Mouse (Mus musculus): ENCODE measurements at regions not wholly inside any gene's neighbourhood (a gene's known extent, or its start where the extent isn't known, plus 50 kb on each side); places are given as distances from the start of the nearest gene placed in this dataset.

- ATAC-seq (replicated peaks): no peak
- Histone ChIP-seq H3K9me3 (no peaks in the 10 kb centered on the region), H3K27me3 (replicated peaks) (no peaks in the 10 kb centered on the region), H3K4me3 (no peak overlapping the region), H3K9ac (no peak overlapping the region), H3K4me1 (peaks cover 9% of the 10 kb centered on the region), H3K4me2 (no peak overlapping the region), H3K36me3 (replicated peaks) (no peaks in the 10 kb centered on the region), H3K27ac (no peak overlapping the region)
- 84% methylated on average over 3 of the region's 3 CpGs for WGBS
Observed at GRCm38 (mm10) chr13:42403231-42404020, 102.2 kb downstream of the Edn1 start.

GRCm38 (mm10) chr13:42412652-42413282 lies 111.5 kb downstream of the Edn1 start:
- no peak overlapping the region for H3K9ac ChIP-seq
- no peaks in the 10 kb centered on the region for H3K9me3 ChIP-seq
- no peaks in the 10 kb centered on the region for H3K4me1 ChIP-seq
- no peaks in the 10 kb centered on the region for H3K27me3 ChIP-seq (replicated peaks)
- H3K4me2 ChIP-seq: no peak overlapping the region
- H3K36me3 ChIP-seq (replicated peaks): no peaks in the 10 kb centered on the region
- no peak overlapping the region for H3K4me3 ChIP-seq
- no peak for ATAC-seq (replicated peaks)
- no peak overlapping the region for H3K27ac ChIP-seq
- 86% methylated on average over 1 of the region's 1 CpGs for WGBS

GRCm38 (mm10) chr13:42446921-42447320 lies 145.6 kb downstream of the Edn1 start:
- H3K4me2 ChIP-seq: no peak overlapping the region
- no peak for ATAC-seq (replicated peaks)
- H3K4me3 ChIP-seq: no peak overlapping the region
- H3K27ac ChIP-seq: no peak overlapping the region
- no peaks in the 10 kb centered on the region for H3K36me3 ChIP-seq (replicated peaks)
- no peaks in the 10 kb centered on the region for H3K9me3 ChIP-seq
- no peak overlapping the region for H3K9ac ChIP-seq
- WGBS: 21% methylated on average over 1 of the region's 1 CpGs
- no peaks in the 10 kb centered on the region for H3K4me1 ChIP-seq
- no peaks in the 10 kb centered on the region for H3K27me3 ChIP-seq (replicated peaks)

- Histone ChIP-seq H3K27ac (no peak overlapping the region), H3K4me3 (no peak overlapping the region), H3K27me3 (replicated peaks) (no peaks in the 10 kb centered on the region), H3K36me3 (replicated peaks) (no peaks in the 10 kb centered on the region), H3K4me2 (no peak overlapping the region), H3K9me3 (no peaks in the 10 kb centered on the region), H3K9ac (no peak overlapping the region), H3K4me1 (no peaks in the 10 kb centered on the region)
- ATAC-seq (replicated peaks): no peak
- WGBS: 66% methylated on average over 5 of the region's 5 CpGs
Observed at GRCm38 (mm10) chr13:42453665-42454064, 152.4 kb downstream of the Edn1 start.

- no peak for ATAC-seq (replicated peaks)
- no peak overlapping the region for H3K9ac ChIP-seq
- H3K4me3 ChIP-seq: no peak overlapping the region
- no peaks in the 10 kb centered on the region for H3K27me3 ChIP-seq (replicated peaks)
- H3K4me1 ChIP-seq: no peaks in the 10 kb centered on the region
- no peaks in the 10 kb centered on the region for H3K9me3 ChIP-seq
- no peaks in the 10 kb centered on the region for H3K36me3 ChIP-seq (replicated peaks)
- H3K27ac ChIP-seq: no peak overlapping the region
- 64% methylated on average over 3 of the region's 3 CpGs for WGBS
- H3K4me2 ChIP-seq: no peak overlapping the region
Observed at GRCm38 (mm10) chr13:42459892-42460291, 158.6 kb downstream of the Edn1 start.

GRCm38 (mm10) chr13:42478825-42479224 lies 177.5 kb downstream of the Edn1 start:
- Histone ChIP-seq H3K4me2 (no peak overlapping the region), H3K27ac (no peak overlapping the region), H3K4me3 (no peak overlapping the region), H3K27me3 (replicated peaks) (no peaks in the 10 kb centered on the region; the same call in 1 of the 2 replicates), H3K9me3 (no peaks in the 10 kb centered on the region), H3K36me3 (replicated peaks) (no peaks in the 10 kb centered on the region), H3K9ac (no peak overlapping the region), H3K4me1 (no peaks in the 10 kb centered on the region)
- no peak for ATAC-seq (replicated peaks)
- 89% methylated on average over 3 of the region's 3 CpGs for WGBS

- no peaks in the 10 kb centered on the region for H3K27me3 ChIP-seq (replicated peaks)
- ATAC-seq (replicated peaks): no peak
- H3K4me2 ChIP-seq: no peak overlapping the region
- H3K4me1 ChIP-seq: no peaks in the 10 kb centered on the region
- H3K9me3 ChIP-seq: no peaks in the 10 kb centered on the region
- no peaks in the 10 kb centered on the region for H3K36me3 ChIP-seq (replicated peaks)
- WGBS: 84% methylated on average over 4 of the region's 4 CpGs
- H3K4me3 ChIP-seq: no peak overlapping the region
- H3K27ac ChIP-seq: no peak overlapping the region
- no peak overlapping the region for H3K9ac ChIP-seq
Observed at GRCm38 (mm10) chr13:42490956-42491680, 189.3 kb upstream of the Phactr1 start.

GRCm38 (mm10) chr13:42494371-42494770 lies 186.1 kb upstream of the Phactr1 start:
- WGBS: 92% methylated on average over 5 of the region's 5 CpGs
- no peak overlapping the region for H3K27ac ChIP-seq
- no peaks in the 10 kb centered on the region for H3K27me3 ChIP-seq (replicated peaks)
- no peaks in the 10 kb centered on the region for H3K36me3 ChIP-seq (replicated peaks)
- no peak for ATAC-seq (replicated peaks)
- H3K4me1 ChIP-seq: no peaks in the 10 kb centered on the region
- no peaks in the 10 kb centered on the region for H3K9me3 ChIP-seq
- H3K9ac ChIP-seq: no peak overlapping the region
- no peak overlapping the region for H3K4me3 ChIP-seq
- no peak overlapping the region for H3K4me2 ChIP-seq

GRCm38 (mm10) chr13:42498351-42498750 lies 182.1 kb upstream of the Phactr1 start:
- no peak for ATAC-seq (replicated peaks)
- H3K4me1 ChIP-seq: no peaks in the 10 kb centered on the region
- WGBS: 70% methylated on average over 4 of the region's 4 CpGs
- no peak overlapping the region for H3K4me3 ChIP-seq
- no peak overlapping the region for H3K9ac ChIP-seq
- no peaks in the 10 kb centered on the region for H3K27me3 ChIP-seq (replicated peaks)
- H3K4me2 ChIP-seq: no peak overlapping the region
- no peaks in the 10 kb centered on the region for H3K36me3 ChIP-seq (replicated peaks)
- H3K27ac ChIP-seq: no peak overlapping the region
- H3K9me3 ChIP-seq: no peaks in the 10 kb centered on the region

GRCm38 (mm10) chr13:42507535-42507934 lies 172.9 kb upstream of the Phactr1 start:
- no peaks in the 10 kb centered on the region for H3K36me3 ChIP-seq (replicated peaks)
- no peak overlapping the region for H3K4me2 ChIP-seq
- H3K9ac ChIP-seq: no peak overlapping the region
- no peaks in the 10 kb centered on the region for H3K9me3 ChIP-seq
- H3K4me3 ChIP-seq: no peak overlapping the region
- H3K27ac ChIP-seq: no peak overlapping the region
- ATAC-seq (replicated peaks): no peak
- 39% methylated on average over 5 of the region's 5 CpGs for WGBS
- no peaks in the 10 kb centered on the region for H3K27me3 ChIP-seq (replicated peaks)
- 0 out of 2 replicates have a peak, but pooled peaks cover 2% of the 10 kb centered on the region for H3K4me1 ChIP-seq

- H3K27me3 ChIP-seq (replicated peaks): no peaks in the 10 kb centered on the region
- H3K9ac ChIP-seq: no peak overlapping the region
- H3K4me3 ChIP-seq: no peak overlapping the region
- no peaks in the 10 kb centered on the region for H3K9me3 ChIP-seq
- H3K4me1 ChIP-seq: no peaks in the 10 kb centered on the region
- no peak for ATAC-seq (replicated peaks)
- H3K27ac ChIP-seq: no peak overlapping the region
- 79% methylated on average over 4 of the region's 4 CpGs for WGBS
- no peak overlapping the region for H3K4me2 ChIP-seq
- H3K36me3 ChIP-seq (replicated peaks): no peaks in the 10 kb centered on the region
Observed at GRCm38 (mm10) chr13:42518686-42519085, 161.7 kb upstream of the Phactr1 start.

- H3K4me2 ChIP-seq: no peak overlapping the region
- H3K27ac ChIP-seq: no peak overlapping the region
- no peaks in the 10 kb centered on the region for H3K9me3 ChIP-seq
- H3K36me3 ChIP-seq (replicated peaks): no peaks in the 10 kb centered on the region
- no peak overlapping the region for H3K4me3 ChIP-seq
- ATAC-seq (replicated peaks): no peak
- no peaks in the 10 kb centered on the region for H3K27me3 ChIP-seq (replicated peaks)
- H3K9ac ChIP-seq: no peak overlapping the region
- no peaks in the 10 kb centered on the region for H3K4me1 ChIP-seq
Observed at GRCm38 (mm10) chr13:42522553-42522952, 157.9 kb upstream of the Phactr1 start.
